Mouse (Mus musculus) limb, embryonic 13.5 days (tissue): Measurements from ENCODE around the gene D11Wsu47e. TPM values are rescaled to one million over a fixed set of nuclear protein-coding genes. Genes with fewer than 3 reads are reported as not detected.
A peak's percentile ranks its signal among the peaks of the same experiment; 100 is the strongest.

Experiments used
- ATAC-seq: fragments of 200-750 bp; cut with Nextera tagmentation; 2 replicates; pipeline ENCODE4 v1.8.0; 2017; ENCODE audit warnings: low read depth, moderate number of reproducible peaks, moderate TSS enrichment; ENCODE audit not compliant: low FRiP score
- H3K27ac ChIP-seq: fragments of 300-500 bp; sonication (generic); 2 replicates; pipeline ENCODE4 v1.5.1; 2015; ENCODE audit warnings: inconsistent platforms, mild to moderate bottlenecking, moderate library complexity
- H3K27me3 ChIP-seq: fragments of 300-500 bp; sonication (generic); 2 replicates; pipeline ENCODE4 v1.6.1; 2015; ENCODE audit warnings: mild to moderate bottlenecking, inconsistent platforms
- H3K36me3 ChIP-seq: fragments of 300-500 bp; sonication (generic); 2 replicates; pipeline ENCODE4 v1.6.1; 2015; ENCODE audit warnings: inconsistent platforms, mild to moderate bottlenecking, moderate library complexity
- H3K4me1 ChIP-seq: fragments of 300-500 bp; sonication (generic); 2 replicates; pipeline ENCODE4 v1.6.1; 2015; ENCODE audit warnings: inconsistent platforms
- H3K4me2 ChIP-seq: fragments of 300-500 bp; sonication (generic); replicated peaks from 2 replicates; pipeline ENCODE4 v1.6.1; 2015; ENCODE audit warnings: inconsistent platforms, mild to moderate bottlenecking, moderate library complexity
- H3K4me3 ChIP-seq: fragments of 300-500 bp; sonication (generic); 2 replicates; pipeline ENCODE4 v1.5.1; 2015; ENCODE audit warnings: moderate library complexity, mild to moderate bottlenecking, inconsistent platforms
- H3K9ac ChIP-seq: fragments of 300-500 bp; sonication (generic); 2 replicates; pipeline ENCODE4 v1.6.1; 2015; ENCODE audit warnings: mild to moderate bottlenecking, inconsistent platforms
- H3K9me3 ChIP-seq: fragments of 300-500 bp; sonication (generic); 2 replicates; pipeline ENCODE4 v1.6.1; 2016; ENCODE audit warnings: inconsistent platforms
- WGBS: fragments of 180-500 bp; shearing (Covaris S2); methylation state at CpG from one replicate; pipeline ENCODE4 v1.1.7; 2015; 5-methylcytosine and 5-hydroxymethylcytosine counted together
- polyA plus RNA-seq: library from polyadenylated mRNA; unstranded; fragments of >200 nt; fragmentation: Nextera tagmentation; extraction: Ambion mirVana; gene quantifications from 2 replicates; pipeline ENCODE4 v1.2.1, GENCODE M21; 2015

Gene D11Wsu47e
- polyA plus RNA-seq, 1 experiment from 2014 or later: 22.7 TPM

DNA sequence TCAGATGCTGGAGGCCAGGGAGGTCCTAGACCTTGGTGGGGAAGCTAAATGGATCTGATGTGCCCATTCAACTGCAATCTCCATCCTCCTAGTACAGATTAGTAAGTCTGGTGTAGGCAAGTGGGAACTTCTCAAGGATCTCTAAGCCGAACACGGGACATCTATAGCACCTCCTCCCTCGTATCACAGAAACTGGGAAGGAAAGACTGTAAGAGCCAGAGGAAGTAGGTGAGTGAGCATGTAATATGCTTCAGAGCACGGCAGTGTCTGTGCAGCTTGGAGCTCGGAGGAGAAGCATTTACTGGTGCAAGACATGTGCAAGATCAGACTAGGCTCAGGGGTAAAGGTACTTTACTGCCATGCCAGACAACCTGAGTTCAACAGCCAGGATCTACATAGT, 15.4 kb upstream of the D11Wsu47e start:
- ATAC-seq: no peak
- Histone ChIP-seq H3K27ac (no peak overlapping the region), H3K9me3 (no peaks in the 10 kb centered on the region), H3K9ac (no peak overlapping the region), H3K4me3 (no peak overlapping the region), H3K27me3 (no peaks in the 10 kb centered on the region), H3K4me1 (peaks cover 14% of the 10 kb centered on the region), H3K4me2 (no peak overlapping the region), H3K36me3 (peaks cover 74% of the 10 kb centered on the region)
- 89% methylated on average over 5 of the region's 5 CpGs for WGBS

DNA sequence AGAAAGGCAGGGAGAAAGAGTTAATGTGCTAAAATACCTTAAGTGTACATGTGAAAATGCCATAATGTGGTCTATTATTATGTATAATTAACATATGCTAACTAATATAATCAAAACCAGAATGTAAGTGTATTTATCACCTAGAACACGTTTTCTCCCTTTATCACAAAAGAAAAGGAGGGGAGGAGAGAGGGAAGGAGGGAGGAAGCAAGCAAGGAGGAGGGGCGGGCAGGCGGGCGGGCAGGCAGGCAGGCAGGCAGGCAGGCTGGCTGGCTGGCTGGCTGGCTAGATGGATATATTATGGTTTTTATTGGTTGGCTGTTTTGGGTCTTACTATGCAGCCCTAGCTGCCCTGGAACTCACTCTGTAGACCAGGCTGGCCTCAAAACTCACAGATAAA, 14.5 kb upstream of the D11Wsu47e start:
- Histone ChIP-seq H3K9me3 (no peaks in the 10 kb centered on the region), H3K36me3 (peaks cover 75% of the 10 kb centered on the region), H3K4me3 (no peak overlapping the region), H3K4me1 (peaks cover 14% of the 10 kb centered on the region), H3K4me2 (no peak overlapping the region), H3K27ac (no peak overlapping the region), H3K27me3 (no peaks in the 10 kb centered on the region), H3K9ac (no peak overlapping the region)
- WGBS: 62% methylated on average over 4 of the region's 4 CpGs
- ATAC-seq: no peak

DNA sequence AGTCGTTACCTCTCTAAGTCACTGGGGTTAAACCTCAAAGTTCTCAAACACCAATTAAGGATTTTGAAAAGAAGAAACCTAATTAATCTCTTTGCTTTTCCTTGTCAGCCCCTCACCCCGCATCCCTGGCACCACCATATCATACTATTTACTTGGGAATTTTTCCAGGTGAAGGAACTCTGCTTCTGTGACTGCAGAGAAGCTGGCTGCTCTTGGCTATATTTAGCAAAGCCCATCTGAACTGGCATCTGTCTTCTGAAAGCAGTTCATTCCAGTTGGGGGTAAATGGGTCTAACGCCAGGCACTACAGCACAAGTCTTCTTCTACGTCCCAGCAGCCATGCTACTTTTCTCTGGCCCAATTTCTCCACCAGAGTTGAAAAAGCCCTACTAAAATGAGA, 10.6 kb upstream of the D11Wsu47e start:
- no peak overlapping the region for H3K4me3 ChIP-seq
- no peaks in the 10 kb centered on the region for H3K27me3 ChIP-seq
- no peak for ATAC-seq
- no peak overlapping the region for H3K27ac ChIP-seq
- peaks cover 23% of the 10 kb centered on the region for H3K4me1 ChIP-seq
- peaks cover 80% of the 10 kb centered on the region for H3K36me3 ChIP-seq
- H3K4me2 ChIP-seq: no peak overlapping the region
- no peak overlapping the region for H3K9ac ChIP-seq
- WGBS: 96% methylated on average over 4 of the region's 4 CpGs
- H3K9me3 ChIP-seq: no peaks in the 10 kb centered on the region

DNA sequence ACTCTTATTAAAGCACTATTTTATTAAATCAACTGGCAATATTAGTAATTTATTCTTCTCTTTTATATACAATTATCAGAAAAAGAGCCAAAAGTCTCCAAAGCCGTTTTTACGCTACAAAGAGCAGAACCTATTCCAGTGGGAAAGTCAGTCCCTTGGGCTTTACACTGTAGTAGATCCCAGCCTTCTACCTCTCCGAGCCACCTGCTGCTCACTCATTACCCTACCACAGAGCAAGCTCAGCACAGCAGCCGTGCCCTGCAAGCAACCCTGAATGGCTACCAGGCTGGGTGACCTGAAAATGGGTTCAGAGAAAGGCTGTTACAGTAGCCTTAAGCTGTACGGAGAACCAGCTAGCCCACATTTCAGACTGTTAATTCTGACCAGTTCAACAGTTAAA, 9.6 kb upstream of the D11Wsu47e start:
- 87% methylated on average over 5 of the region's 5 CpGs for WGBS
- Histone ChIP-seq H3K4me2 (no peak overlapping the region), H3K9me3 (no peaks in the 10 kb centered on the region), H3K27ac (no peak overlapping the region), H3K4me1 (peaks cover 23% of the 10 kb centered on the region), H3K9ac (no peak overlapping the region), H3K27me3 (no peaks in the 10 kb centered on the region), H3K4me3 (no peak overlapping the region), H3K36me3 (peaks cover 71% of the 10 kb centered on the region)
- ATAC-seq: no peak

- Histone ChIP-seq H3K9me3 (no peaks in the 10 kb centered on the region), H3K27me3 (no peaks in the 10 kb centered on the region), H3K9ac (no peak overlapping the region), H3K4me3 (no peak overlapping the region), H3K27ac (no peak overlapping the region), H3K36me3 (peaks cover 51% of the 10 kb centered on the region), H3K4me2 (no peak overlapping the region), H3K4me1 (peaks cover 27% of the 10 kb centered on the region)
- WGBS: 48% methylated on average over 2 of the region's 2 CpGs
- ATAC-seq: no peak
Measured at GRCm38 (mm10) chr11:113676847-113677246, 7.4 kb upstream of the D11Wsu47e start.

- Histone ChIP-seq H3K9ac (no peak overlapping the region), H3K4me1 (peaks cover 31% of the 10 kb centered on the region), H3K27me3 (no peaks in the 10 kb centered on the region), H3K4me2 (no peak overlapping the region), H3K36me3 (peaks cover 46% of the 10 kb centered on the region), H3K4me3 (no peak overlapping the region), H3K9me3 (no peaks in the 10 kb centered on the region), H3K27ac (no peak overlapping the region)
- 97% methylated on average over 2 of the region's 2 CpGs for WGBS
- no peak for ATAC-seq
Measured at GRCm38 (mm10) chr11:113677378-113677777, 6.8 kb upstream of the D11Wsu47e start.

GRCm38 (mm10) chr11:113678373-113678772, 5.8 kb upstream of the D11Wsu47e start:
- Histone ChIP-seq H3K4me3 (no peak overlapping the region), H3K4me2 (no peak overlapping the region), H3K9ac (no peak overlapping the region; the same call in 1 of the 2 replicates), H3K27me3 (no peaks in the 10 kb centered on the region), H3K4me1 (peaks cover 37% of the 10 kb centered on the region), H3K36me3 (peaks cover 36% of the 10 kb centered on the region), H3K27ac (0 out of 2 replicates have a peak overlapping the region, but pooled peaks have one; percentile 3), H3K9me3 (no peaks in the 10 kb centered on the region)
- WGBS: 85% methylated on average over 8 of the region's 8 CpGs
- no peak for ATAC-seq

- no peak overlapping the region for H3K9ac ChIP-seq
- no peak overlapping the region for H3K27ac ChIP-seq
- no peak overlapping the region for H3K4me3 ChIP-seq
- WGBS: 89% methylated on average over 2 of the region's 2 CpGs
- peaks cover 49% of the 10 kb centered on the region for H3K4me1 ChIP-seq
- no peak for ATAC-seq
- H3K27me3 ChIP-seq: no peaks in the 10 kb centered on the region
- H3K36me3 ChIP-seq: peaks cover 11% of the 10 kb centered on the region
- no peaks in the 10 kb centered on the region for H3K9me3 ChIP-seq
- H3K4me2 ChIP-seq: no peak overlapping the region
Measured at GRCm38 (mm10) chr11:113680954-113681353, 3.3 kb upstream of the D11Wsu47e start.

DNA sequence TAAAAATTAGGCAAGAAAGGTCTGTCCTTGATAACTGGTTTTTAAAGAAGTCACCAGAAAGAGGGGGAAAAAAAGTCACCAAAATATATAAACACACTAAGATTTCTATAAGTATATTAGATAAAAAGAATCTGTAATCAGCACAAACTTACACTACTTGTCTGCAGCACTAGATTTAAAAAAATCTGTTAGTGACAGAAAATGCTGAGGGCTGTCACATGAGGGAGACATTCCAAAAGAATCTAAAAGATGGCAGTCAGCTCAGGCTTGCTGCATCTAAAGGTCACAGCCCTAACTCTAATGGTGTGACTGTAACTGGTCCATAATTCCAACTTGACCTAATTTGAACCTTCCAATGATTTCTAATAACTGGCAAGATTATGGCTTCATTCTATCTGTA, 2.2 kb upstream of the D11Wsu47e start:
- H3K9ac ChIP-seq: 0 out of 2 replicates have a peak overlapping the region, but pooled peaks have one; percentile 31
- no peak overlapping the region for H3K27ac ChIP-seq
- H3K9me3 ChIP-seq: no peaks in the 10 kb centered on the region
- no peak for ATAC-seq
- no peaks in the 10 kb centered on the region for H3K27me3 ChIP-seq
- peak overlapping the region; percentile 96; the same call in 1 of the 2 replicates for H3K4me3 ChIP-seq
- H3K4me2 ChIP-seq: peak overlapping the region; percentile 76; the same call in 1 of the 2 replicates
- H3K4me1 ChIP-seq: peaks cover 46% of the 10 kb centered on the region
- peaks cover 1% of the 10 kb centered on the region for H3K36me3 ChIP-seq

GRCm38 (mm10) chr11:113682897-113683626, 1.1 kb upstream of the D11Wsu47e start:
- Histone ChIP-seq H3K4me2 (peak overlapping the region; percentile 76), H3K9ac (peak overlapping the region; percentile 92), H3K36me3 (peaks cover 6% of the 10 kb centered on the region), H3K27me3 (no peaks in the 10 kb centered on the region), H3K4me3 (peak overlapping the region; percentile 96), H3K9me3 (no peaks in the 10 kb centered on the region), H3K27ac (peak overlapping the region; percentile 95), H3K4me1 (peaks cover 38% of the 10 kb centered on the region)
- ATAC-seq: peak; percentile 16; the same call in 1 of the 2 replicates
- 4% methylated on average over 38 of the region's 38 CpGs for WGBS

- Histone ChIP-seq H3K4me3 (peak overlapping the region; percentile 96), H3K4me2 (peak overlapping the region; percentile 76), H3K36me3 (peaks cover 11% of the 10 kb centered on the region), H3K9me3 (no peaks in the 10 kb centered on the region), H3K27me3 (no peaks in the 10 kb centered on the region), H3K4me1 (peaks cover 35% of the 10 kb centered on the region), H3K9ac (peak overlapping the region; percentile 92), H3K27ac (peak overlapping the region; percentile 95)
- no peak for ATAC-seq
- 1% methylated on average over 37 of the region's 38 CpGs for WGBS
Measured at GRCm38 (mm10) chr11:113683627-113683956, 620 bp upstream of the D11Wsu47e start.

DNA sequence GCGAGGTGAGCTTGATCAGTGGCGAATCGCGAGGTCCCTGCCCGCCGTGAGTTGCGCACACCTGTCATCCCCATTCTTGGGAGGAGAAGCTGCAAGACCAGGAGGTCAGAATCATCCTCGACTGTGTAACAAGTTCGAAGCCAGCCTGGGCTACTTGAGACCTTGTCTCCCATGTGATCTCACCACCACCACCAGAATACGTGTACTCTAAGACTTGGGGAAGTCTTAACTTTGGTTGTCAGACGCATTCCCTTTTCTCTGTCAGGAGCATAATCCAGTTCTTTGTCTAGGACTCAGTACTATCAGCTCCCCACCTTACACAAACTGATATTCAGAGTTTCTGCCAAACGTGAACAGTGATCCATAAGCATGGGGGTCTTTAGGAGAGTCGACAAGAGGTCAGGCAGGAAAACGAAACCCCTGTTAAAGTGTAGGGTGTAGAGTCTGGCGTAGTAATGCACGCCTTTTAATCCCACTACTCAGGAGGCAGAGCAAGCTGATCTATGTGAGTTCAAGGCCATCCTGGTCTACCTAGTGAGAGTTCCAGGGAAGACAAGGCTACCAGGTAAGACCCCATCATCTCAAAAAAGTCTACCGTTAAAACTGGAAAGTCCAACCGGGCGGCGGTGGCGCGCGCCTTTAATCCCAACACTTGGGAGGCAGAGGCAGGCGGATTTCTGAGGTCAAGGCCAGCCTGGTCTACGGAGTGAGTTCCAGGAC, 655 bp downstream of the D11Wsu47e start:
- peak overlapping the region; percentile 76 for H3K4me2 ChIP-seq
- WGBS: 42% methylated on average over 25 of the region's 25 CpGs
- no peaks in the 10 kb centered on the region for H3K27me3 ChIP-seq
- no peak for ATAC-seq
- H3K36me3 ChIP-seq: peaks cover 24% of the 10 kb centered on the region
- H3K4me1 ChIP-seq: peaks cover 35% of the 10 kb centered on the region
- no peak overlapping the region for H3K27ac ChIP-seq
- peak overlapping the region; percentile 96 for H3K4me3 ChIP-seq
- peak overlapping the region; percentile 92 for H3K9ac ChIP-seq
- H3K9me3 ChIP-seq: no peaks in the 10 kb centered on the region
